Mouse (Mus musculus) spleen, postnatal 36 days (tissue): ENCODE data around the gene Sh3gl1.
"Not testable (repeated sequence)": the region's sequence is repeated elsewhere in the genome, so short reads cannot be mapped to it uniquely, and the experiment has no call there.

Experiments
- DNase-seq, 2 experiments: peaks; one replicate each; pipeline ENCODE4 v3.0.0; 2022; ENCODE audit warnings: low spot score in 2 of 2, mixed read lengths in 1 of 2

Sh3gl1 gene

DNA sequence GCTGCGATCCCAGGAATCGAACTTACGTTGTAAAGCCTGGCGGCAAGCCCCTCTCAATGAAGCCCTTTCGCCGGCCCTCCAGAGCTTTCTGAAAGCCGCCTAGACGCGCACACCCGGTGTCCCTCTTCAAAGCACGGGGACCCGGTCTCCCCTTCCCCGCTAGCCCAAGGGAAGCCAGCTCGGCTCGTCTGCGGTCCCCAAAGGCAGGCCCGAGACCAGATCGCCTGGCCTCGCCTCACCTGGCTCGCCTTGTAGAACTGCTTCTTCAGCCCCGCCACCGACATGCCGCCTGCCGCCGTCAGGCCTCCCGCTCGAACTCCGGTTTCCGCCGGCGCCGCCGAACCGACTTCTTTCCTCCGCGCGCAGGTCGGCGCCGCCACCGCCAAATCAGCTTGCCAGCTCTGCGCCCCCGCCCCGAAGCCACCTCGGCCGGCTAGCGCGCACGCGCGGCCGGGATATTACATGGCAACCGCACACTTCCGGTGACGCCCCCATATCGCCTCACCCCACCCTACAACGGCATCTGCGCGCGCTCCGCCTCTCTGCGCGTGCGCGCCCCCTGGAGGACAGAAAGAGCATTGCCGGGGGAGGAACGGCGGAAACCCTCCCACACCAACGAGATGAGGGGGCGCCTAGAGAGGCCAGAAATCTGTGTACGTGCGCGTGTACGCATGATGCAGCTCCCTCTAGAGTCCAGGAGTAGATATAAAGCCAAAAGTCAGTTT, at the start of gene Sh3gl1:
Gene Sh3gl1 (minus strand): TSS at position 460 of the 725 bp plus-strand sequence.
- peak; percentile 98 to 99 for DNase-seq

DNA sequence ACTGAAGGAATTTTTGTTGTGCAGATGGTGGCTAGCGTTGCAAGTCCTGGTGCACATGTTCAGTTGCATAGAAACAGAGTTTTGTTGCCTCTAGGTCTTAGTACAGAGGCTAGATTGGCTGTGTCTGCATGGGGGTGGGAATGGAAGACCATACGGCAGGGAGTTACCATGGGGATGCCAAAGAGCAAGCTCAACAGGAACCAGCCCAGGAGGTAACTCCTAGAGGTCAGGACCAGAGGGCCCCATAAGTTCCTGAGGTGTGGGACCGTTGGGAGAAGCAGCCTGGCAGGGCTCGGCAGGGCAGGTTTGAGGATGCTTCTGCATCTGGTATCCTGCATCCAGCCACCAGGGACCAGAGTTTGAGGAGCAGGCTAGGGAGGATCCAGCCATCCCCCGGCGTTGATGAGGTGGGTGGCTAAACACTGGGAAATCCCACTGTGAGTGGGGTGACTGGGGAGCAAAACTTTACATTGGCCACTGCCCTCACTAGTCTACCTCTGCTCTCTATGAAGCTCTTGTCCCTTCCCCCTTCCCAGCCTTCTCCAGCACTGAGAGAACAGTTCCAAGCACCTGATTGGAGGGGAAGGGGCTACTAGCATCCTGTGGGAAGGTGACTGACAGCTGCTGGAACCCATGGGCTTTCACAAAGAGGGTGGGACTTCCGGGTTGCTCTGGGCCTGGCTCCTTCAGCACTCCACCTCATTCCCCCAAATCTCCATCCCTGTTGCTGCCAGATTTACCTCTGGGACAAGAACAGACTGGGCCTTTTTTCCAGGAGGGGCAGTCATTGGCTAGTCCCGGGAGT, 44.5 kb upstream of the Sh3gl1 start:
- no peak for DNase-seq

- peak in 1 of 2 experiments; percentile 29 for DNase-seq
Observed at GRCm38 (mm10) chr17:56079921-56080320, 43.5 kb upstream of the Sh3gl1 start.

DNA sequence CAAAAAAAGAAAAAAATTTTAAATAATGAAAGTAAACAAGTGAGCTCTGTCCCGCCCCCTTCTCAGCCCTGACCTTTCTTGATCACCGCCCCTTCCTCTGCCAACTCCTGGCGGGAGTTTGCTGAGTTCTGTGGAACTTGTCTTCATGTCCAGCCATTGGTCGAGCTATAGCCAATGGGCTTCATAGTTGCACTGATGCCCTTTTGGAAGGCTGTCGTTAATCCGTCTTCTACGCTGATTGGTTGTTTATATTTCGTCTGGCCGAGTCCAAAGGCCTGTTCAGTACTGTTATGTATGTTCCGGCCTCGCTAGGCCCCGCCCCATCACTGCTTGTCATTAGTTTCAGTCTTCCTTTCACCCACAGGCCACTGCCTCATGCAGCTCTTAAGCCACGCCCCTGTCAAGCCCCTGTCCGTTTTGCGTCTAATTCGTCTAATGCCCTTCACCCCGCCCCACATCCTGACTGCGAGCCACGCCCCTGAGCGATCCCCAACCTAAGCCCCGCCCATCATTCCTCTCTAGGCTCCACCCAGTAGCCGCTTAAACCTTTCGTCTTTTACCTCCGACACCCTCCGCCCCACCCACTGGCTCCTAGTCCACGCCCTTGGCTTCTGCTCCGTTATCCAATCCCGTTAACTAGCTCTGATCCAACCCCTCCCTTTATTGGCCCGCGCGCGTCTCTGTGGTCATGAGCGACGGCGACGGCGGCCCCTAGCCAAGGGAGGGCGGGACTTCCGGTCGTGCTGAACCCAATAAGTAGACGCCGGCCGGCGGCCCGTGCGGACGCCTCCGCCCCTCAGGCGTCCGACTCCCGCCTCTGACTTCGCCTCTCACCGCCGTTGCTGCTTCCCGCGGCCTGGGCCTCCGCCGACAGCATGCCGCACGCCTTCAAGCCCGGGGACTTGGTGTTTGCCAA, 42.7 kb upstream of the Sh3gl1 start, which contains the start of gene Hdgfl2:
Gene Hdgfl2 (plus strand): TSS at position 755 of the 916 bp plus-strand sequence.
- peak; percentile 100 for DNase-seq

DNA sequence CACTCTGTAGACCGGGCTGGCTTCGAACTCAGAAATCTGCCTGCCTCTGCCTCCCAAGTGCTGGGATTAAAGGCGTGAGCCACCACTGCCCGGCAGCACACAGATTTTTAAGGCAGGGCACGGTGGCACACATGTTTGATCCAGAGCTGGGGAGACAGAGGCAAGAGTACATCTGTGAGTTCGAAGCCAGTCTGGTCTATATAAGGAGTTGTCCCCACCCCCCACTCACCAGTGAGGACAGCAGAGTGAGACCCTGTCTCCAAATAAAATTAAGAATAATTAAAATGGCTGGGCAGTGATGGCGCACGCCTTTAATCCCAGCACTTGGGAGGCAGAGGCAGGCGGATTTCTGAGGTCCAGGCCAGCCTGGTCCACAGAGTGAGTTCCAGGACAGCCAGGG, 41.9 kb upstream of the Sh3gl1 start:
- peak in 1 of 2 experiments; percentile 25 for DNase-seq

DNA sequence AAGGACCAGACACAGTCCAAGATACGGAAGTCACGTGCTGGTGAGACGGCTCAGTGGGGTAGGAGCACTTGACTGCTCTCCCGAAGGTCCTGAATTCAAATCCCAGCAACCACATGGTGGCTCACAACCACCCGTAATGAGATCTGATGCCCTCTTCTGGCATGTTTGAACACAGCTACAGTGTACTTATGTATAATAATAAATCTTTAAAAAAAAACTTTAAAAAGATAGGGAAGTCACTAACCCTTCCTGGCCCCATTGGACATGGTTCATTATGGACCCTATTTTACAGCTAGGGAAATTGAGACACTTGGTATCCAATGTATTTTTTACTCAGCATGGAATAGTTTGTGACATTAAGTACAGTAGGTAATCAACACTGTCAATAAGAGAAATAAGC, 41.1 kb upstream of the Sh3gl1 start:
- DNase-seq: no peak

GRCm38 (mm10) chr17:56074827-56075208, 38.4 kb upstream of the Sh3gl1 start, which contains the start of gene Ubxn6:
Gene Ubxn6 (minus strand): TSS chr17:56075028.
- DNase-seq: peak; percentile 97

DNA sequence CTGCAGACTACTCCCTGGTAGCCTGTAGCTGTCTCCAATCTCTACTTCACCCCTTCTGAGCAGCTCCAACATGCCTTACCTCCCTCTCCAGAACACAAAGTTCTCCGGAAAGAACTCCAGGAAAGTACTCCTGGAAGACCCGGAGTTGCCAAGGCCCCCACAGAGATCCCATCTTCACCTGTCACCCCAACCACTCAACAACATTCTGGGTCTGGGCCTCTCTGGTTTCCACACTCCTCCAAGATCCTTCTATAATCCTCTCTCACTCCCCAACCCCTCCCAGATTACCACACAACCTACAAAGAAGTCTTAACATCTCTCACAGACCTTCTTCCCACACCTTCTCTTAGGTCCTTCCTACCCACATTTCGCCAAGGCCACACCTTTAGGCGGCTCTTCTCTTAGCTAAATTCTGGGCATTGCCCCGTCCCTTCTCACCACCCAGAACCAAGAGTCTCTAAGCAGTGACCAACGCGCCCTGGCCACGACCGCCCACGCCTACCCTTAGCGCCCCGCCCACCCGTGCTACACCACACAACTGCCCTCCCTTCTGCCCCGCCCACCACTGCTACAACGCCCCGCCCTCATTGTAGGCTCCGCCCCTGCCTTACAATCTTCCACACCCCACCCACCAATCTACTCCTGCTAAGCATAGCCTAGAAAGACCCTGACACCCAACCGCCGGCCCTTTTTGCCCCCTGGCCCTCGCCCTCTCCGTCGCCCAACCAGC, 37.8 kb upstream of the Sh3gl1 start:
- peak; percentile 74 to 83 for DNase-seq

DNA sequence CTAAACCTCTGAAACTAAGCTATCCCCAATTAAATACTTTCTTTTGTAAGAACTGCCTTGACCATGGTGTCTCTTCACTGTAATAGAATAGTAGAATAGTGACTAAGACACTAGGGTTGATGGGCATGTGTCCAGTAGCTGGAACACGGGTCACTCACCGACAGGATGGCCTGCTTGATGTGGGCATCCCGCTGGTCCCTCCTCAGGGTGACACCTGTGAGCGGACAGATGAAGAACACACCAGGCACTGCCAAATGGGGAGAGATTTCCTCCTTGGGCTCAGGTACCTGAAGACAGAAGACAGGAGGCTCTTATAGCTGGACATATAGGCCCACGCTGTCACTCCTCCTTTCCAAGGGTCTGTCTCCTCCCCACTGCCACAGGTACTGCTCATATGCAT, 35.8 kb upstream of the Sh3gl1 start:
- no peak for DNase-seq

GRCm38 (mm10) chr17:56071126-56071525, 34.7 kb upstream of the Sh3gl1 start:
- DNase-seq: no peak

DNA sequence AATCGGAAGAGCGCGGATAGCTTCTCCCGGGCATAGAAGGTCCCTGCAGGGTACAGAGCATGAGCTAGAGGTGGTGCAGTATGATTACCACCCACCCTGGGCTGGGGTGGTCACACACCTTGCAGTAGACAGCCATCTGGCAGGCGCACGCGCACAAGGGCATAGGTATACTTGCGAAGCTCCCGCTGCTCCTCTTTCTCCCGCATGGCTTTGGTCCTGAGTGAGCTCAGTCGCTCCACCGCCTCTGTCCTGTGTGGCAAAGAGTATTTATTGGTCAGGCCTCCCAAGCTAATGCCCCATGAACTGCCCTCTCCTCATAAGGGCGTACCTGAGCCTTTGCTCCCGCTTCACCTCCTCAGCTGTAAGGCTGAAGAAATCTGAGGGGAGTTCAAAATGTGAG, 32.6 kb upstream of the Sh3gl1 start:
- no peak for DNase-seq

DNA sequence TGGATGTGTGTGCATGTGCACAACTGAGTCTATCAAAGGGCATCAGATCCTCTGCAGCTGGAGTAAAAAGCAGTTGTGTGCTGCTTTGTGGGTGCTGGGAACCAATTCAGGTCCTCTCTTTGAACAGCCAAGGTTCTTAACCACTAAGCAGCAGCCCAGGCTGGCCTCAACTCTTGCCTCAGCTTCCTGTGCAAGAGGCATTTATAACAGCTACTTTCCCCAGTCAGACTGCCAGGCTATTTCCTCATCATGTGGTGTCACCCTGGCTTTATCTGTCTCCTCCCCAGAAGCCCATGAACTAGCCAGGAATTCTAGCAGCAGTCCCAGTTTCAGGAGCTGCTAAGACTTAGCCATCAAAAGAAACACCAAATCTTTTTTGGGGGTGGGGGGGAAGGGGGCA, 30.0 kb upstream of the Sh3gl1 start:
- no peak for DNase-seq

- DNase-seq: not testable (repeated sequence)
Observed at GRCm38 (mm10) chr17:56065715-56066114, 29.3 kb upstream of the Sh3gl1 start.

- no peak for DNase-seq
Observed at GRCm38 (mm10) chr17:56062081-56062480, 25.6 kb upstream of the Sh3gl1 start.

DNA sequence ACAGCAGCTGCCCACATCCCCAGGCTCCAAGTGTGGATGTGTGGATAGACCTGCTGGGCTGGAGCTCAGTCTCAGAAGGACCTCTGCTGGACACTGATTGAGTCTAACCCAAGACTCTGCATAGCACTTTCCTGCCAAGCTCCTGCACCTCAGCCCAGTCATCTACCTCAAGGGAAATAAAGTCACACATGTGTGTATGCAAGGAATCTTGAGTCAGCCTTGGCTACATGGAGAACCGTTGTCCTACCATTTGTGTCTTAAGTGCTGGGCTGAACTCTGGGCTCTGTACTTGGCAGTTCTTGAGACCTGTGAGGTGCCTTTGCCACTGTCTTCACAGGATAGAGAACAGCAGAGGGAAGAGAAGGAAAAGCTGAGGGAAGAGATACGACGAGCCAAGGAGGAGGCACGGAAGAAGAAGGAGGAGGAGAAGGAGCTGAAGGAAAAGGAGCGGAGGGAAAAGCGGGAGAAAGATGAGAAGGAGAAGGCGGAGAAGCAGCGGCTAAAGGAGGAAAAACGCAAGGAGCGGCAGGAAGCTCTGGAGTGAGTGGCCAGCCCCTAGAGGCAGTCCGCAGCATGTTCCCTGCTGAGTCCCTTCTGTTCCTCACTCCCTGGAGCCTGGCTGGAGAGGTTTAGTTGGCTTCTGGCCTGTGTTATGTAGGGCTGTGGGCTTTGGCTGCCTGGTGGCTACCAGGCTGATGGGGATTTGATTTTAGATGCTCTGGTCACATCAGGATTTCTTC, 21.1 kb upstream of the Sh3gl1 start:
- no peak for DNase-seq

DNA sequence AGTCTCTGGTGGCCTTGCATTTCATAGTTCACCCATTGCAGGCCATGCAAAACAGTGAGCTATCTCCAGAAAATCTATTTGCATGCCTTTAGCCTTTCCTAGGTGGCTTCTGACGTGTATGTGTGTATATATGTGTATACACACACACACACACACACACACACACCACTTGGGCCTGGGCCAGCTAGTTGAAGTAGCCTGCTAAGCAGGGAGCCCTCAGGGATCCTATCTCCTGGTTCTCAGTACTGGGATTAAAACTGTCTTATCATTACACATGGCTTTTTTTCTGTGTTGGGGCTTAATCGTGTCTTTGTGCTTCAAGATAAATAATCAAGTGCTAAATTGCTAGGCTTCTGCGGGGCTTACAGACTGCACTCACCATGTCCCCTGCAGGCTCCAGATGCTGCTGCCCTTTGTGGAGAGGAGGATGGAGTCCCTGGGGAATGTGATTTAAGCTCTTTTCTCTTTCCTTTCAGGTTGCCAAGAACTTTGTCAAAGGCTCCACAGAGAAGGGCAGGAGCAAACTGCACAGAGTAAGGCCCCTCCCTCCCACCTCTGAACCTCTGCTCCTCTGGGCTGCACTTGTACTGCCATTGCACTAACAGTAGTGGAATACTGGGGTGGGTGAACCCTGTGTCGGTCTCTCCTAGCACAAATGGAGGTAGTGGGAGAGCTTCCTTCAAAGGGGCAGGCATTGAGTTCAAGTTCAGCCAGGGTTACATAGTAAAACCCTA, 19.7 kb upstream of the Sh3gl1 start:
- DNase-seq: no peak

- DNase-seq: no peak
Observed at GRCm38 (mm10) chr17:56054938-56055337, 18.5 kb upstream of the Sh3gl1 start.

- DNase-seq: no peak
Observed at GRCm38 (mm10) chr17:56051369-56051768, 14.9 kb upstream of the Sh3gl1 start.

- DNase-seq: no peak
Observed at GRCm38 (mm10) chr17:56040857-56041163, 4.4 kb upstream of the Sh3gl1 start.
